Mouse (Mus musculus) myocyte (in vitro differentiated cells): ENCODE results near the gene Ipcef1.

Experiments used
- MAX ChIP-seq: IDR thresholded peaks from one replicate; pipeline ENCODE4 v1.6.1; 2011; ENCODE audit warnings: low read depth, mild to moderate bottlenecking, control low read depth
- POLR2A ChIP-seq: IDR thresholded peaks from one replicate; pipeline ENCODE4 v1.6.1; 2011; ENCODE audit warnings: low read depth, mild to moderate bottlenecking, control low read depth, moderate library complexity; ENCODE audit not compliant: insufficient read length
- POLR2AphosphoS2 ChIP-seq: IDR thresholded peaks from one replicate; pipeline ENCODE4 v1.6.1; 2011; ENCODE audit warnings: low read depth, control low read depth; ENCODE audit not compliant: insufficient read length
- TCF12 ChIP-seq: IDR thresholded peaks from one replicate; pipeline ENCODE4 v1.6.1; 2011; ENCODE audit warnings: mild to moderate bottlenecking, control low read depth; ENCODE audit not compliant: poor library complexity, insufficient read depth, severe bottlenecking
- USF1 ChIP-seq: IDR thresholded peaks from one replicate; pipeline ENCODE4 v1.6.1; 2011; ENCODE audit warnings: low read depth, mild to moderate bottlenecking, control low read depth, moderate library complexity

- TF ChIP-seq USF1 (no peak), POLR2AphosphoS2 (no peak), MAX (no peak), POLR2A (no peak), TCF12 (no peak)
Observed at GRCm38 (mm10) chr10:6967588-6968242, 84.6 kb downstream of the Ipcef1 start.
